Mouse (Mus musculus): Measurements from ENCODE around the gene Ube4a. TPM values are rescaled to one million over a fixed set of nuclear protein-coding genes. Genes with fewer than 3 reads are reported as not detected.

Gene Ube4a
- polyA plus RNA-seq, 1 experiment from 2014 or later, result 14.7 TPM

- Histone ChIP-seq H3K27ac (peak overlapping the region; percentile 49), H3K27me3 (no peaks in the 10 kb centered on the region), H3K9me3 (replicated peaks) (no peaks in the 10 kb centered on the region), H3K9ac (no peak overlapping the region), H3K4me2 (no peak overlapping the region), H3K36me3 (peaks cover 71% of the 10 kb centered on the region), H3K4me1 (replicated peaks) (peaks cover 3% of the 10 kb centered on the region; the same call in 1 of the 2 replicates), H3K4me3 (no peak overlapping the region)
- ATAC-seq (replicated peaks; ENCODE audit: insufficient number of reproducible peaks, insufficient read depth, low FRiP score, low read depth), result no peak
- 60% methylated on average over 4 of the region's 4 CpGs for WGBS
These were observed 23.6 kb downstream of the Ube4a start for GRCm38 (mm10) chr9:44941756-44942155.

GRCm38 (mm10) chr9:44921543-44921942 is 43.9 kb downstream of the Ube4a start:
- H3K9ac ChIP-seq, result peak overlapping the region; percentile 56; the same call in 1 of the 2 replicates
- 63% methylated on average over 2 of the region's 2 CpGs for WGBS

GRCm38 (mm10) chr9:44921123-44921468 is 44.3 kb downstream of the Ube4a start:
- Histone ChIP-seq H3K27ac (peak overlapping the region; percentile 88), H3K4me2 (peak overlapping the region; percentile 65), H3K4me1 (replicated peaks) (peaks cover 17% of the 10 kb centered on the region), H3K9me3 (replicated peaks) (no peaks in the 10 kb centered on the region), H3K27me3 (no peaks in the 10 kb centered on the region), H3K36me3 (peaks cover 10% of the 10 kb centered on the region; the same call in 1 of the 2 replicates), H3K9ac (peak overlapping the region; percentile 56), H3K4me3 (peak overlapping the region; percentile 77)
- WGBS, result 1% methylated on average over 8 of the region's 8 CpGs
- ATAC-seq (replicated peaks; ENCODE audit: insufficient number of reproducible peaks, insufficient read depth, low FRiP score, low read depth), result peak; percentile 76

More at GRCm38 (mm10) chr9:44921543-44921942, 43.9 kb downstream of the Ube4a start:
- Histone ChIP-seq H3K9me3 (replicated peaks) (no peaks in the 10 kb centered on the region), H3K36me3 (peaks cover 13% of the 10 kb centered on the region; the same call in 1 of the 2 replicates), H3K4me1 (replicated peaks) (peaks cover 17% of the 10 kb centered on the region), H3K4me2 (peak overlapping the region; percentile 65), H3K27me3 (no peaks in the 10 kb centered on the region), H3K4me3 (peak overlapping the region; percentile 77), H3K27ac (peak overlapping the region; percentile 88)
- no peak for ATAC-seq (replicated peaks; ENCODE audit: insufficient number of reproducible peaks, insufficient read depth, low FRiP score, low read depth)

GRCm38 (mm10) chr9:44920374-44921122 is 44.9 kb downstream of the Ube4a start, which contains the start of gene Atp5l:
TSS of gene Atp5l (minus strand) at chr9:44920742.
- WGBS, result under 1% methylated on average over 48 of the region's 48 CpGs
- peak within 1 kb of the TSS; percentile 77 for H3K4me3 ChIP-seq
- H3K4me1 ChIP-seq (replicated peaks), result peaks cover 18% of the 10 kb centered on the region
- H3K36me3 ChIP-seq, result peaks cover 4% of the 10 kb centered on the region; the same call in 1 of the 2 replicates
- ATAC-seq (replicated peaks; ENCODE audit: insufficient number of reproducible peaks, insufficient read depth, low FRiP score, low read depth), result peak; percentile 81
- peak within 1 kb of the TSS; percentile 89 for H3K9ac ChIP-seq
- H3K4me2 ChIP-seq, result peak within 1 kb of the TSS; percentile 65
- no peaks in the 10 kb centered on the region for H3K27me3 ChIP-seq
- peak within 1 kb of the TSS; percentile 88 for H3K27ac ChIP-seq
- no peaks in the 10 kb centered on the region for H3K9me3 ChIP-seq (replicated peaks)

- no peaks in the 10 kb centered on the region for H3K9me3 ChIP-seq (replicated peaks)
- peaks cover 4% of the 10 kb centered on the region; the same call in 1 of the 2 replicates for H3K36me3 ChIP-seq
- H3K4me1 ChIP-seq (replicated peaks), result peaks cover 27% of the 10 kb centered on the region
- ATAC-seq (replicated peaks; ENCODE audit: insufficient number of reproducible peaks, insufficient read depth, low FRiP score, low read depth), result no peak
- peak overlapping the region; percentile 89 for H3K9ac ChIP-seq
- WGBS, result 24% methylated on average over 2 of the region's 2 CpGs
- H3K27me3 ChIP-seq, result no peaks in the 10 kb centered on the region
- peak overlapping the region; percentile 65 for H3K4me2 ChIP-seq
- H3K4me3 ChIP-seq, result peak overlapping the region; percentile 77
- H3K27ac ChIP-seq, result peak overlapping the region; percentile 88; the same call in 1 of the 2 replicates
These were observed 45.8 kb downstream of the Ube4a start for GRCm38 (mm10) chr9:44919606-44920005.

DNA sequence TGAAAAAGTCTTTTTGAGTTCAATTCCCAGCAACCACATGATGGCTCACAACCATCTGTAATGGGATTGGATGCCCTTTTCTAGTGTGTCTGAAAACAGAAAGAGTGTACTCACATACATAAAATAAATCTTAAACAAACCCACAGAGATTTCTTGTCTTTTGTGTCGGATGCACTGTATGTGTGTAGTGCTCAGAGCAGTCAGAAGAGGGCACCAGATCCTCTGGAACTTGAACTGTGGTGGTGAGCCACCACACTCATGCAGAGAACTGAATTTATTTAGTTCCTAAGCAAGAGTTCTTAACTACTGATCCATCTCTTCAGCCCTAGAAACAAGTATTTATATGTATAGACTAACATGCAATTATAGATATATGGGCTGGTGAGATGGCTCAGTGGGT is 49.2 kb downstream of the Ube4a start:
- peaks cover 26% of the 10 kb centered on the region for H3K36me3 ChIP-seq
- no peak overlapping the region for H3K4me3 ChIP-seq
- H3K4me2 ChIP-seq, result no peak overlapping the region
- ATAC-seq (replicated peaks; ENCODE audit: insufficient number of reproducible peaks, insufficient read depth, low FRiP score, low read depth), result no peak
- no peaks in the 10 kb centered on the region for H3K27me3 ChIP-seq
- no peak overlapping the region for H3K27ac ChIP-seq
- peaks cover 24% of the 10 kb centered on the region for H3K4me1 ChIP-seq (replicated peaks)
- H3K9me3 ChIP-seq (replicated peaks), result no peaks in the 10 kb centered on the region
- no peak overlapping the region for H3K9ac ChIP-seq
- 53% methylated on average over 1 of the region's 1 CpGs for WGBS

DNA sequence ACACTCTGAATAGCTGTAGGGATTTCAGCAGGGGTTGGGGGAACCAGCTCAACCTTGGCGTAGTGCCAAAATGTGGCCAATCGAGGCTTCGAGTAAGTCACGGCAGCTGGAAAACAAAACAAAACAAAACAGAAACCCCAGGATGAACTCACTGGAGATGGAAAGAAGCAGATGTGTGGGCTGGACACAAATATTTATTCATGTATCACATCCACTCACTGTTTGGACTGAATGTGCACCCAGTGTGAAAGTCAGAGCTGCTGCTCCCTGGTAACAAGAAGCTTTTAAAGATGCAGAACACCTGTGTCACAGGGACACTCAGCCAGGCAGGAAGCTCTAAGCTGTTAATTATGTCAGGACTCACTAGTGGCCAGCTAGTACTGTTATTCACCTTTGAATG is 50.7 kb downstream of the Ube4a start:
- 28% methylated on average over 4 of the region's 4 CpGs for WGBS
- Histone ChIP-seq H3K4me3 (no peak overlapping the region), H3K4me1 (replicated peaks) (peaks cover 24% of the 10 kb centered on the region), H3K27me3 (no peaks in the 10 kb centered on the region), H3K4me2 (no peak overlapping the region), H3K9me3 (replicated peaks) (no peaks in the 10 kb centered on the region), H3K36me3 (peaks cover 41% of the 10 kb centered on the region), H3K9ac (no peak overlapping the region), H3K27ac (no peak overlapping the region)
- ATAC-seq (replicated peaks; ENCODE audit: insufficient number of reproducible peaks, insufficient read depth, low FRiP score, low read depth), result no peak

DNA sequence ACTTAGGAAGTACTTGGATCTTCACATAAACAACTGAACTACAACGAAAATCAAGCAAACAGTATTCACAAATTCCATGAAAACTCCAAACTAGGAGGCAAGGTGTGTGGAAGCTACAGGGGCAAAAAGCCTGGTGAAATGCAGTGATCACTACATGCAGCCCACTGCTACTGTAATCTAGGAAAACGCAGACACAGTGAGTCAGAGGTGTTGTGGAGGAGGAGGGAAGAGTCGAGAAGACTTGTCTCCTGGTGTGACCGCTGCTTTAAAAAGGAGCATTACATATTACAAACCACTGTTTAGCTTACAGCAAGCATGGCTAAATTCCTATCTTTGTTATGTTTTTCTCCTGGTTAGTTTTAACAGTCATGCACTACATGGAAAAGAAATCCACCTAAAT is 54.0 kb downstream of the Ube4a start:
- H3K27me3 ChIP-seq, result no peaks in the 10 kb centered on the region
- no peak overlapping the region for H3K27ac ChIP-seq
- no peak overlapping the region for H3K4me3 ChIP-seq
- WGBS, result 92% methylated on average over 4 of the region's 4 CpGs
- no peaks in the 10 kb centered on the region for H3K9me3 ChIP-seq (replicated peaks)
- peaks cover 13% of the 10 kb centered on the region for H3K4me1 ChIP-seq (replicated peaks)
- H3K4me2 ChIP-seq, result no peak overlapping the region
- H3K36me3 ChIP-seq, result peaks cover 38% of the 10 kb centered on the region
- no peak overlapping the region for H3K9ac ChIP-seq
- ATAC-seq (replicated peaks; ENCODE audit: insufficient number of reproducible peaks, insufficient read depth, low FRiP score, low read depth), result no peak

- ATAC-seq (replicated peaks; ENCODE audit: insufficient number of reproducible peaks, insufficient read depth, low FRiP score, low read depth), result peak; percentile 91; the same call in 1 of the 2 replicates
- no peaks in the 10 kb centered on the region for H3K9me3 ChIP-seq (replicated peaks)
- H3K36me3 ChIP-seq, result peaks cover 11% of the 10 kb centered on the region
- peak overlapping the region; percentile 31 for H3K4me2 ChIP-seq
- 30% methylated on average over 4 of the region's 4 CpGs for WGBS
- H3K4me3 ChIP-seq, result peak overlapping the region; percentile 8; the same call in 1 of the 2 replicates
- H3K9ac ChIP-seq, result no peak overlapping the region
- peaks cover 24% of the 10 kb centered on the region for H3K4me1 ChIP-seq (replicated peaks)
- no peaks in the 10 kb centered on the region for H3K27me3 ChIP-seq
- H3K27ac ChIP-seq, result peak overlapping the region; percentile 63
These were observed 59.8 kb downstream of the Ube4a start for GRCm38 (mm10) chr9:44905620-44906019.

GRCm38 (mm10) chr9:44904964-44905363 is 60.4 kb downstream of the Ube4a start:
- peak; percentile 69 for ATAC-seq (replicated peaks; ENCODE audit: insufficient number of reproducible peaks, insufficient read depth, low FRiP score, low read depth)
- no peaks in the 10 kb centered on the region for H3K27me3 ChIP-seq
- H3K4me2 ChIP-seq, result no peak overlapping the region
- no peaks in the 10 kb centered on the region for H3K9me3 ChIP-seq (replicated peaks)
- no peak overlapping the region for H3K4me3 ChIP-seq
- H3K4me1 ChIP-seq (replicated peaks), result peaks cover 24% of the 10 kb centered on the region
- H3K9ac ChIP-seq, result peak overlapping the region; percentile 26; the same call in 1 of the 2 replicates
- H3K27ac ChIP-seq, result peak overlapping the region; percentile 63
- 36% methylated on average over 5 of the region's 5 CpGs for WGBS
- H3K36me3 ChIP-seq, result peaks cover 5% of the 10 kb centered on the region

DNA sequence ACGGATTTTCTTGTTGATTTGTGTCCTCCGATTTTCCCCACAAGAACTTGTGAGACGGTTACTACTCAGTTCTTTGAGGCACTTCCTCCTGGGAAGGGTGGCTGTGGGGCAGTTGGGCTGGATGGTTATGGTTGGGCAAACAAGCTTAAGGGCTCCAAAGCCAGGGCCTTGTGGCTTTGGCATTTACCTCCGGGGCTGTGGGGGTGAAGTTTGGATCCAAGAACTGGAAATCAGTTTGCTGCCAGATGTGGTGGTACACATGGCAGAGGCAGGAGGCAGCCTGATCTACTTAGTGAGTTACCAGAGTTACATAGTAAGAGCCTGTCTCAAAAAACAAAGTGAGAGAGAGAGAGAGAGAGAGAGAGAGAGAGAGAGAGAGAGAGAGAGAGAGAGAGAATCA is 61.5 kb downstream of the Ube4a start:
- H3K9me3 ChIP-seq (replicated peaks), result no peaks in the 10 kb centered on the region
- H3K27ac ChIP-seq, result no peak overlapping the region
- H3K36me3 ChIP-seq, result no peaks in the 10 kb centered on the region
- ATAC-seq (replicated peaks; ENCODE audit: insufficient number of reproducible peaks, insufficient read depth, low FRiP score, low read depth), result no peak
- no peak overlapping the region for H3K4me2 ChIP-seq
- H3K4me1 ChIP-seq (replicated peaks), result peaks cover 24% of the 10 kb centered on the region
- WGBS, result 79% methylated on average over 4 of the region's 4 CpGs
- H3K9ac ChIP-seq, result no peak overlapping the region
- H3K4me3 ChIP-seq, result no peak overlapping the region
- no peaks in the 10 kb centered on the region for H3K27me3 ChIP-seq
